Mouse (Mus musculus) embryonic fibroblast, embryonic 13.5 days (primary cell): Measurements from ENCODE around the gene Map4k4. TPM values are rescaled to one million over a fixed set of nuclear protein-coding genes. Genes with fewer than 3 reads are reported as not detected.
A peak's percentile ranks its signal among the peaks of the same experiment; 100 is the strongest.

Experiments used
- H3K27ac ChIP-seq: 2 replicates; pipeline ENCODE4 v1.5.1; 2012; ENCODE audit warnings: low read length, control low read depth, inconsistent platforms; ENCODE audit not compliant: insufficient read depth
- H3K4me1 ChIP-seq: 2 replicates; pipeline ENCODE4 v1.6.1; 2011; ENCODE audit warnings: low read length; ENCODE audit not compliant: control insufficient read depth, insufficient read depth
- H3K4me3 ChIP-seq: 2 replicates; pipeline ENCODE4 v1.5.1; 2011; ENCODE audit warnings: mild to moderate bottlenecking, control low read depth, low read length; ENCODE audit not compliant: insufficient read depth
- CTCF ChIP-seq: IDR thresholded peaks from 2 replicates; pipeline ENCODE4 v1.5.1; 2011; ENCODE audit warnings: mild to moderate bottlenecking, control low read depth, low read length, moderate library complexity, borderline replicate concordance; ENCODE audit not compliant: insufficient read depth
- POLR2A ChIP-seq: IDR thresholded peaks from 2 replicates; pipeline ENCODE4 v1.6.1; 2011; ENCODE audit warnings: low read depth, mild to moderate bottlenecking, control low read depth, low read length, moderate library complexity
- polyA plus RNA-seq: library from polyadenylated mRNA; stranded (reverse); fragments of >200 nt; gene quantifications from 2 replicates; pipeline ENCODE4 v1.2.4, GENCODE M21; 2011; ENCODE audit warnings: low read depth; ENCODE audit not compliant: missing spikeins, insufficient read length

The Map4k4 gene
- polyA plus RNA-seq: 259 and 286 TPM in 2 replicates

- peak within 1 kb of the TSS; percentile 97 for H3K27ac ChIP-seq
These were observed at the start of gene Map4k4 for GRCm38 (mm10) chr1:39900181-39901005. Gene Map4k4, plus strand, starts transcription at chr1:39900913.

DNA sequence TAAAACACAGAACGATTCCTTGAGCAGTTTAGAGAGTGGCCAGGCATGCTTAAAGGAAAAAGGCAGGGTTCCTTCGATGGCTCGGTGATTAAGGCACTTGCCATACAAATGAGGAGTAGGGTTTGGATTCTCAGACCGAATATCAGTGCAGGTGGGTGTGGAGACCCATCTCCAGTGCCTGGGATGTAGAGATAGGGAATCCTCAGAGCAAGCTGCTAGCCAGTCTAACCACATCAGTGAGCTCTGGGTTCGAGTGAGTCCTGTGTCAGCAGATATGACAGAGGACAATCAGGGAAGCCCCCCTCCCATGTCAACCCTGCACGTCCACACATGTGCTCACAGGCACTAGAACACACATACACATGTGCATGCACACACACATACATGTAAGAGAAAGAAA, 44.8 kb upstream of the Map4k4 start:
- no peak for TF ChIP-seq POLR2A
- TF ChIP-seq CTCF: no peak
- Histone ChIP-seq H3K4me3 (no peak overlapping the region), H3K27ac (no peak overlapping the region), H3K4me1 (peaks cover 2% of the 10 kb centered on the region; the same call in 1 of the 2 replicates)

More at GRCm38 (mm10) chr1:39900181-39901005, at the start of gene Map4k4:
- Histone ChIP-seq H3K4me1 (peaks cover 7% of the 10 kb centered on the region), H3K4me3 (peak within 1 kb of the TSS; percentile 80)
- TF ChIP-seq CTCF: no peak
- peak; percentile 45 for TF ChIP-seq POLR2A

- Histone ChIP-seq H3K4me3 (no peak overlapping the region), H3K27ac (no peak overlapping the region), H3K4me1 (peaks cover 2% of the 10 kb centered on the region; the same call in 1 of the 2 replicates)
- TF ChIP-seq CTCF (no peak), POLR2A (no peak)
These were observed 43.8 kb upstream of the Map4k4 start for GRCm38 (mm10) chr1:39856795-39857447.

DNA sequence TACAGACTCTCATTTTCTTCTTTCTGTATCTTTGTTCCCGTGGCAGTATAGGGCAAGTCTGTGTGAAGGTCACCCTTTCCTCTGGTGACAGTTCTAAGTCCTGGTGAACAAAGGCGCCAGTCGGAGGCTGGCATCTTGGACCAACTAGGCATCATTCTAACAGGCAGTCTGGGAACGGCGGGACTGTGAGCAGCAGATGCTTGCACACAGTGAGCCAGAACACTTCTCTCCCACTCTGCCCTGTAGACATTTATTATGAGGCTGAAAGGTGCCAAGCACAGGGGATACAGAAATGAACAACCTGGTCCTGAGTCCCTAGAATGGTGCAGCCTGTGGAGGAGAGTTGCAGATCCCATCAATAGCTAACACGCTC, 43.3 kb upstream of the Map4k4 start:
- no peak for TF ChIP-seq POLR2A
- TF ChIP-seq CTCF: no peak
- Histone ChIP-seq H3K4me1 (peaks cover 2% of the 10 kb centered on the region; the same call in 1 of the 2 replicates), H3K27ac (no peak overlapping the region), H3K4me3 (no peak overlapping the region)

DNA sequence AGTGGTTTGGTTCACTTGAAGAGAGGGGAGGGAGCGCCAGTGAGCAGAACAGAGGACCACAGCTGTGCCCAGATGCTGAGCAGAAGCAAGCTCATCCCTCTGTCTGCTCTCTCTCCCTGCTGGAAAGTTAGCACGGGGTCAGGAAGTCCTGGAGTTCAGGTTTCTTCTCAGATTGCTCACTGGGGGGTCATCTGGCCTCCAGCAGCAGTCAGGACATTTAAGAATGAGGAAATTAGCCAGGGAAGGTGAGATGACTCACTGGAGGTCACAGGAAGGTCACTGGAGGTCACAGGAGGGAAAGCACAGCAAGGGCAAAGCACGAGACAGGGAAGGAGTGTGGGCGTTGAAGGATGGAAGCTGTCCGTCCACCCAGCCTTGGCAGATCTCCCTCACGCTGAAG, 41.5 kb upstream of the Map4k4 start:
- peaks cover 2% of the 10 kb centered on the region; the same call in 1 of the 2 replicates for H3K4me1 ChIP-seq
- no peak overlapping the region for H3K27ac ChIP-seq
- no peak overlapping the region for H3K4me3 ChIP-seq
- TF ChIP-seq CTCF (no peak), POLR2A (no peak)

DNA sequence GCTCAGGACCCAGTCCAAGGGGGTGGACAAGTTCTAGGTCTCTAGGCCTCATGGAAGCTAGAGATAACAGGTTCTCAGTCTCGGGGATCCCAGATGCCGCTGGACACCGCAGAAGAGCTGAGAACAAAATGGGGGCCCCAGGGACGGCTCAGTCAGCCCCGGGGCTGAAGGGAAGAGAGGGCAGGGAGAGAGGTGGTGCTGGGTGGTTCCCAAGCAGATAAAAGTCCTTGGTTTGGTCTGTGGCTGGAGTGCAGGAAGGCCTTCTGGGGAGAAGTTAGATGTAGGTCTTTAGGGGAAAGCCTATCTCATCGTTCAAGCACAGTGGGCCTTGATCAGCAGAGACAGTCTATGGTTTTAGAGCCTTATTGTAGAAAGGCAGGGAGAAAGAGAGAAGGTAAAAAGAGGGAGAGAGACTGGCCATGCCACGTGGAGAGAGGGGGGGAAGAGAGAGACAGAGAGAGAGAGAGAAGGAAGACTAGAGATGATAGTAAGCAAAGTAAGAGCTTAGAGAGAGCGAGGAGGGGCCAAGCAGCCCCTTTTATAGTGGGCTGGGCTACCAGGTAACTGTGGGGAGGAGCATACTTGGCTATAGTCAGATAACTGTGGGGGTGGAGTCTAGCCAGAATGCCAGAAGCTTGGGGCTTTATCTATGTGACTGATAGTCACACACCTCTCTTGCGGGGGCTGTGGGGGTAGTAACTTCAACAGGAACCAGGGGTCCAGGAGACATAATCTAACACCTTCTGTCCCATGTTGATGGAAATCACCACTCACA, 34.2 kb upstream of the Map4k4 start:
- Histone ChIP-seq H3K4me1 (peaks cover 14% of the 10 kb centered on the region), H3K27ac (no peak overlapping the region), H3K4me3 (no peak overlapping the region)
- TF ChIP-seq CTCF: no peak
- no peak for TF ChIP-seq POLR2A

- H3K27ac ChIP-seq: no peak overlapping the region
- no peak overlapping the region for H3K4me3 ChIP-seq
- TF ChIP-seq POLR2A (no peak), CTCF (no peak)
- peaks cover 14% of the 10 kb centered on the region for H3K4me1 ChIP-seq
These were observed 33.6 kb upstream of the Map4k4 start for GRCm38 (mm10) chr1:39867142-39867525.

- TF ChIP-seq POLR2A: no peak
- TF ChIP-seq CTCF: no peak
- peaks cover 14% of the 10 kb centered on the region for H3K4me1 ChIP-seq
- H3K27ac ChIP-seq: peak overlapping the region; percentile 47; the same call in 1 of the 2 replicates
- no peak overlapping the region for H3K4me3 ChIP-seq
These were observed 32.6 kb upstream of the Map4k4 start for GRCm38 (mm10) chr1:39867966-39868593.
